Mouse (Mus musculus) ES-E14 (cell line): Measurements from ENCODE around the gene Ssr1. TPM values are rescaled to one million over a fixed set of nuclear protein-coding genes. Genes with fewer than 3 reads are reported as not detected.

Experiments
- DNase-seq: peaks from one replicate; pipeline ENCODE4 v3.0.0-alpha.2; 2013; ENCODE audit warnings: low read depth, low spot score
- H3K27ac ChIP-seq: 2 replicates; pipeline ENCODE4 v1.5.1; 2012; ENCODE audit warnings: low read depth, mild to moderate bottlenecking, low read length, moderate library complexity, mixed read lengths; ENCODE audit not compliant: poor library complexity, insufficient read depth, severe bottlenecking
- H3K36me3 ChIP-seq: 2 replicates; pipeline ENCODE4 v1.6.1; 2012; ENCODE audit warnings: mild to moderate bottlenecking, low read length, moderate library complexity, mixed read lengths; ENCODE audit not compliant: control insufficient read depth, poor library complexity, insufficient read depth, severe bottlenecking
- H3K4me1 ChIP-seq, 2 experiments: fragments of 150-350 bp in 1 of 2; sonication (generic) in 1 of 2; 2 replicates each; pipeline ENCODE4 v1.6.1; 2012; ENCODE audit warnings: low read length in 2 of 2, mild to moderate bottlenecking in 1 of 2, mixed read lengths in 1 of 2; ENCODE audit not compliant: control insufficient read depth in 2 of 2, insufficient read depth in 2 of 2, poor library complexity in 1 of 2
- H3K4me3 ChIP-seq, 2 experiments: fragments of 150-350 bp in 1 of 2; sonication (generic) in 1 of 2; 2 replicates each; pipeline ENCODE4 v1.5.1; 2012; ENCODE audit warnings: low read length in 2 of 2, low read depth in 1 of 2, mild to moderate bottlenecking in 1 of 2, mixed read lengths in 1 of 2; ENCODE audit not compliant: insufficient read depth in 1 of 2, poor library complexity in 1 of 2, severe bottlenecking in 1 of 2
- H3K9ac ChIP-seq: 2 replicates; pipeline ENCODE4 v1.6.1; 2012; ENCODE audit warnings: low read depth, mild to moderate bottlenecking, low read length, mixed read lengths; ENCODE audit not compliant: poor library complexity, insufficient read depth, severe bottlenecking
- H3K9me3 ChIP-seq: fragments of 150-350 bp; sonication (generic); 2 replicates; pipeline ENCODE4 v1.6.1; 2012; ENCODE audit warnings: low read depth, mild to moderate bottlenecking, low read length; ENCODE audit not compliant: control insufficient read depth, insufficient read depth
- CHD2 ChIP-seq: IDR thresholded peaks from 2 replicates; pipeline ENCODE4 v1.6.1; 2014; ENCODE audit warnings: mild to moderate bottlenecking, low read depth, low read length, inconsistent platforms
- HCFC1 ChIP-seq: IDR thresholded peaks from 2 replicates; pipeline ENCODE4 v1.6.1; 2012; ENCODE audit warnings: low read length, inconsistent platforms, borderline replicate concordance; ENCODE audit not compliant: insufficient read depth
- MAFK ChIP-seq: IDR thresholded peaks from 2 replicates; pipeline ENCODE4 v1.6.1; 2014; ENCODE audit warnings: mild to moderate bottlenecking, low read depth, low read length, inconsistent platforms; ENCODE audit not compliant: insufficient read depth
- ZC3H11A ChIP-seq: IDR thresholded peaks from 2 replicates; pipeline ENCODE4 v1.6.1; 2012; ENCODE audit warnings: low read depth, mild to moderate bottlenecking, inconsistent platforms, low read length, borderline replicate concordance
- ZNF384 ChIP-seq: IDR thresholded peaks from 2 replicates; pipeline ENCODE4 v1.6.1; 2012; ENCODE audit warnings: low read depth, low read length, inconsistent platforms
- in situ Hi-C, 2 experiments: fragments of 600-800 bp; cut with MboI; formaldehyde crosslinking; loops; one replicate each; pipeline ENCODE4 v1.15.1; 2025; ENCODE audit warnings: low sequenced_read_pairs in 2 of 2, inconsistent platforms in 1 of 2; ENCODE audit not compliant: unreplicated experiment in 2 of 2
- total RNA-seq: library from RNA; depleted of rRNA; stranded (reverse); fragments of 300-350 nt; gene quantifications from 2 replicates; pipeline ENCODE4 v1.2.3, GENCODE M21; 2012

Ssr1 gene
- total RNA-seq, 1 experiment: 82.0 TPM

GRCm38 (mm10) chr13:37959239-37959907, 34.6 kb downstream of the Ssr1 start:
- TF ChIP-seq ZC3H11A: no peak
- no peak for TF ChIP-seq HCFC1
- no peak for TF ChIP-seq CHD2
- no peak for TF ChIP-seq ZNF384
- Histone ChIP-seq H3K4me1 (peaks cover 0 to 5% of the 10 kb centered on the region in 2 experiments; a peak in 2 of 4 replicates), H3K4me3 (no peak overlapping the region), H3K9me3 (no peaks in the 10 kb centered on the region), H3K9ac (no peak overlapping the region), H3K36me3 (no peaks in the 10 kb centered on the region), H3K27ac (no peak overlapping the region; the same call in 1 of the 2 replicates)
- in situ Hi-C loops: no loop called here
- no peak for DNase-seq

DNA sequence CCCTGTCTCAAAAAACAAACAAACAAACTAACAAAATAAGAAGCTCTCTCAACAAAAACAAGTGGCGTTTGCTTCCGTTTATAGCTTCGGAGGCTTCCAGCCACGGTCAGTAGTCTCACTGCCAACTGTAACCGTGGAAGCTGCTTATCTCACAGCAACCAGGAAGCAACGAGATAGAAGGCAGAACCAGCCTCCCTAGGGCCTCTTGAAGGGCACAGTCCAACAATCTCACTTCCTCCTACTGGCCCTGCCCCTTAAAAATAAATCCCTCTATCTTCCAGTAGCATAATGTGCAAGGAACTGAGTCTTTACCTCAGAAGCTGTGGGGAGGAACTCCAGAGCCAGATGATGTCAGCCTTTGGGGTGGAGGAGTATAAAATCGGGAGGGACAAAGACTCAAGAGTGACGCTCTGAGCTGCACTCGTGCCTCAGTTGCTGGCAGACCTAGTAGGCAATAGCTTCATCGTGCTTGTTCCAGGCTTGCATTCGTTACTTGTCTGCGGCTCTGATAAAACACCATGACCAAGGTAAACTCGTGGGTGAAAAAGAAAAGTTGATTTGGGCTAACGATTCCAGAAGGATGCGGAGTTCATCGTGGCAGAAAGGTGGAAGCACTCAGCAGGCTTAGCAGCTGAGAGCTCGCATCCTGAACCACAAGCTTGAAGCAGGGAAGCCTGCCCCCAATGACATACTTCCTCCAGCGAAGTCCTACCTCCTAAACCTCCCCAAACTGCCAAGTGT, 35.3 kb downstream of the Ssr1 start:
- no peak overlapping the region for H3K4me3 ChIP-seq
- DNase-seq: no peak
- in situ Hi-C loops: no loop called here
- H3K27ac ChIP-seq: no peak overlapping the region
- H3K9ac ChIP-seq: no peak overlapping the region
- peaks cover 0 to 2% of the 10 kb centered on the region in 2 experiments; a peak in 2 of 4 replicates for H3K4me1 ChIP-seq
- H3K9me3 ChIP-seq: no peaks in the 10 kb centered on the region
- no peaks in the 10 kb centered on the region for H3K36me3 ChIP-seq
- TF ChIP-seq ZNF384 (no peak), HCFC1 (no peak), CHD2 (no peak), MAFK (no peak), ZC3H11A (no peak)

- no peaks in the 10 kb centered on the region for H3K9me3 ChIP-seq
- DNase-seq: no peak
- TF ChIP-seq MAFK (no peak), CHD2 (no peak), HCFC1 (no peak)
- H3K27ac ChIP-seq: no peak overlapping the region
- in situ Hi-C loops: no loop called here
- H3K4me1 ChIP-seq: peaks cover 0 to 2% of the 10 kb centered on the region in 2 experiments; a peak in 2 of 4 replicates
- H3K36me3 ChIP-seq: peaks cover 9% of the 10 kb centered on the region
- no peak overlapping the region for H3K9ac ChIP-seq
- no peak overlapping the region for H3K4me3 ChIP-seq
These were observed 39.7 kb downstream of the Ssr1 start for GRCm38 (mm10) chr13:37954318-37954717.

- no peak overlapping the region for H3K4me3 ChIP-seq
These were observed 41.0 kb downstream of the Ssr1 start for GRCm38 (mm10) chr13:37952981-37953380.

More at GRCm38 (mm10) chr13:37952981-37953380, 41.0 kb downstream of the Ssr1 start:
- Histone ChIP-seq H3K4me1 (peaks cover 0 to 2% of the 10 kb centered on the region in 2 experiments; a peak in 1 of 4 replicates), H3K9ac (no peak overlapping the region), H3K36me3 (peaks cover 20% of the 10 kb centered on the region), H3K27ac (no peak overlapping the region), H3K9me3 (no peaks in the 10 kb centered on the region)
- DNase-seq: no peak
- in situ Hi-C loops: no loop called here
- no peak for TF ChIP-seq HCFC1
- no peak for TF ChIP-seq CHD2
- no peak for TF ChIP-seq MAFK
- TF ChIP-seq ZC3H11A: no peak
- no peak for TF ChIP-seq ZNF384
